In the genomic region with DNA sequence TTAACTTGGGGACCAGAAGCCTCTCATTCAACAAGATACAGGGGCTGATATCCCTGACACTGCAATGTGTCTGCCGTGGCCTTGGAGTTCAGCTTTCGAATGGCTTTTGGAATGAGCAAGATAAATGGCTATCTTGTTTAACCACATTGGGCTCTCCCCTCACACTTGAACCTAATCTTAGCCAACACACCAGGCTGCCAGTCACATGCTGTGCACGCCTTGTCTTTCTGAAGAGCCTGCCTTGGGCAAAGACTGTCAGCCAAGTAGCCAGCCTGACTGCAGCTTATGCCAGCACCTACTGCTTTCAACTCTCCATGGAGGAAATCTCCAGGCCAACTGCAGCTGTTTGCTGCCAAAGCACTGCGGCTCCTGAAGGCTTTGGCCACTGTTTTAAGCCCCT, we compare ENCODE assay signal across 9 mouse cellular contexts. TPM values are rescaled to one million over a fixed set of nuclear protein-coding genes. Genes with fewer than 3 reads are reported as not detected.
DNase-seq lines count a peak whose midpoint lies in the region; ATAC-seq lines count a peak whose summit lies in the region.
"Had no signal": no experiment of that assay in that cellular context is flagged by ENCODE, and none has a peak within 500 bp of the region (broad histone marks: within the 10 kb centered on the region; RNA-seq: fewer than 3 reads in every experiment).

No protein-coding gene starts in this region.

- 73% methylated on average over 4 of the region's 4 CpGs for WGBS in stomach, embryonic 16.5 days
- 88% methylated on average over 4 of the region's 4 CpGs for WGBS in limb, embryonic 10.5 days

- no peaks in the 10 kb centered on the region for H3K4me1 ChIP-seq in stomach, embryonic 16.5 days (ENCODE audit: control insufficient read depth, insufficient read depth, low read length)
- H3K4me1 ChIP-seq in limb, embryonic 10.5 days, result no peaks in the 10 kb centered on the region

- no peaks in the 10 kb centered on the region for H3K9me3 ChIP-seq in stomach, embryonic 16.5 days (replicated peaks; ENCODE audit: control insufficient read depth, low read length)
- H3K9me3 ChIP-seq in limb, embryonic 10.5 days (replicated peaks), result no peaks in the 10 kb centered on the region

- H3K9ac ChIP-seq in stomach, embryonic 16.5 days (ENCODE audit: low read length), result no peak overlapping the region

- no peak overlapping the region for H3K4me2 ChIP-seq in stomach, embryonic 16.5 days (ENCODE audit: low read depth, low read length)

- H3K27me3 ChIP-seq in stomach, embryonic 16.5 days (ENCODE audit: control insufficient read depth, insufficient read depth, low read length), result no peaks in the 10 kb centered on the region
- H3K27me3 ChIP-seq in limb, embryonic 10.5 days (ENCODE audit: low read depth, poor library complexity, severe bottlenecking), result no peaks in the 10 kb centered on the region

- H3K36me3 ChIP-seq in stomach, embryonic 16.5 days (ENCODE audit: control insufficient read depth, insufficient read depth, low read length), result peaks cover 3% of the 10 kb centered on the region; the same call in 1 of the 2 replicates
- peaks cover 26% of the 10 kb centered on the region for H3K36me3 ChIP-seq in limb, embryonic 10.5 days

- no peak for ATAC-seq in cerebellum, adult (ENCODE audit: insufficient number of reproducible peaks, low FRiP score, low TSS enrichment)
- ATAC-seq in stomach, embryonic 16.5 days (ENCODE audit: insufficient read depth, low FRiP score), result peak; percentile 42

- DNase-seq in cerebellum, postnatal 10 days, result peak; percentile 78 to 87
- DNase-seq in right cerebral cortex, postnatal 10 days (ENCODE audit: low spot score in 2 of 2), result peak; percentile 79 to 86
- DNase-seq in right cerebral cortex, postnatal 36 days (ENCODE audit: low spot score in 2 of 2), result no peak
- DNase-seq in liver, result peak; percentile 88
- no peak for DNase-seq in thymus, postnatal 25 days
- DNase-seq in limb, embryonic 10.5 days (ENCODE audit: low spot score), result no peak
- DNase-seq: adrenal gland, adult 8-10 months had no signal

- H3K4me3 ChIP-seq in stomach, embryonic 16.5 days (replicated peaks; ENCODE audit: low read length), result no peak overlapping the region
- no peak overlapping the region for H3K4me3 ChIP-seq in limb, embryonic 10.5 days

- H3K27ac ChIP-seq in stomach, embryonic 16.5 days (ENCODE audit: low read length), result no peak overlapping the region
- no peak overlapping the region for H3K27ac ChIP-seq in limb, embryonic 10.5 days

RNA-seq across cellular contexts. Expression of gene Tpra1, which starts 13.5 kb away (rescaled TPM):
- polyA plus RNA-seq in stomach, embryonic 16.5 days (2015; fragmentation: Nextera tagmentation; extraction: Ambion mirVana), result 65.1 and 74.4 TPM in 2 replicates
- polyA plus RNA-seq in limb, embryonic 10.5 days (2016; fragmentation: Nextera tagmentation; extraction: Ambion mirVana), result 48.7 and 60.3 TPM in 2 replicates

RNA-seq across cellular contexts. Expression of gene Mcm2, which starts 16.9 kb away (rescaled TPM):
- 96.4 and 98.4 TPM in 2 replicates for polyA plus RNA-seq in stomach, embryonic 16.5 days (2015; fragmentation: Nextera tagmentation; extraction: Ambion mirVana)
- 281 and 283 TPM in 2 replicates for polyA plus RNA-seq in limb, embryonic 10.5 days (2016; fragmentation: Nextera tagmentation; extraction: Ambion mirVana)

RNA-seq across cellular contexts. Expression of gene Podxl2, which starts 40.7 kb away (rescaled TPM):
- 34.4 and 38.4 TPM in 2 replicates for polyA plus RNA-seq in stomach, embryonic 16.5 days (2015; fragmentation: Nextera tagmentation; extraction: Ambion mirVana)
- 31.1 and 50.4 TPM in 2 replicates for polyA plus RNA-seq in limb, embryonic 10.5 days (2016; fragmentation: Nextera tagmentation; extraction: Ambion mirVana)

Comparison
In these comparisons a context has a peak if more than half of its experiments do, and no peak if none do; other contexts are left out.
1. DNase-seq: peak in cerebellum, postnatal 10 days (2 of 2), right cerebral cortex, postnatal 10 days (2 of 2) and liver (single experiment); none in right cerebral cortex, postnatal 36 days (0 of 2), thymus, postnatal 25 days (single experiment) and limb, embryonic 10.5 days (single experiment).